Mouse (Mus musculus) brain, embryonic 14.5 days (tissue): ENCODE data around the gene Junb.

Source experiments
- CTCF ChIP-seq: fragments of 200-500 bp; IDR thresholded peaks from 2 replicates; pipeline ENCODE4 v1.5.1; 2012; ENCODE audit warnings: inconsistent platforms, mild to moderate bottlenecking, moderate library complexity, borderline replicate concordance; ENCODE audit not compliant: insufficient read depth, insufficient read length; ENCODE audit errors: extremely low read depth
- POLR2A ChIP-seq: fragments of 200-500 bp; IDR thresholded peaks from 2 replicates; pipeline ENCODE4 v1.6.1; 2012; ENCODE audit warnings: mild to moderate bottlenecking, inconsistent platforms, borderline replicate concordance; ENCODE audit not compliant: poor library complexity, insufficient read depth, insufficient read length, severe bottlenecking; ENCODE audit errors: extremely low read depth

GRCm38 (mm10) chr8:84946528-84947240 lies 31.8 kb downstream of the Junb start, which contains the start of gene Rtbdn:
- peak; percentile 41 for TF ChIP-seq CTCF
- no peak for TF ChIP-seq POLR2A
